Mouse (Mus musculus) heart, embryonic 15.5 days (tissue): ENCODE measurements at regions not wholly inside any gene's neighbourhood (a gene's known extent, or its start where the extent isn't known, plus 50 kb on each side); places are given as distances from the start of the nearest gene placed in this dataset.

ENCODE experiments used
- ATAC-seq: fragments of 200-750 bp; cut with Nextera tagmentation; replicated peaks from 2 replicates; pipeline ENCODE4 v1.8.0; 2017; ENCODE audit warnings: low read depth, moderate TSS enrichment; ENCODE audit not compliant: insufficient number of reproducible peaks, insufficient read depth, low FRiP score
- H3K27ac ChIP-seq: fragments of 300-500 bp; sonication (generic); 2 replicates; pipeline ENCODE4 v1.5.1; 2015; ENCODE audit warnings: mild to moderate bottlenecking, inconsistent platforms
- H3K27me3 ChIP-seq: fragments of 300-500 bp; sonication (generic); 2 replicates; pipeline ENCODE4 v1.6.1; 2015; ENCODE audit warnings: inconsistent platforms
- H3K36me3 ChIP-seq: fragments of 300-500 bp; sonication (generic); 2 replicates; pipeline ENCODE4 v1.6.1; 2015; ENCODE audit warnings: mild to moderate bottlenecking, inconsistent platforms
- H3K4me1 ChIP-seq: fragments of 300-500 bp; sonication (generic); replicated peaks from 2 replicates; pipeline ENCODE4 v1.6.1; 2015; ENCODE audit warnings: inconsistent platforms
- H3K4me2 ChIP-seq: fragments of 300-500 bp; sonication (generic); 2 replicates; pipeline ENCODE4 v1.6.1; 2015; ENCODE audit warnings: inconsistent platforms, mild to moderate bottlenecking, moderate library complexity
- H3K4me3 ChIP-seq: fragments of 300-500 bp; sonication (generic); 2 replicates; pipeline ENCODE4 v1.5.1; 2015; ENCODE audit warnings: mild to moderate bottlenecking, inconsistent platforms
- H3K9ac ChIP-seq: fragments of 300-500 bp; sonication (generic); 2 replicates; pipeline ENCODE4 v1.6.1; 2015; ENCODE audit warnings: mild to moderate bottlenecking, inconsistent platforms
- H3K9me3 ChIP-seq: fragments of 300-500 bp; sonication (generic); replicated peaks from 2 replicates; pipeline ENCODE4 v1.6.1; 2016; ENCODE audit warnings: inconsistent platforms
- WGBS: fragments of 180-500 bp; shearing (Covaris S2); methylation state at CpG from one replicate; pipeline ENCODE4 v1.1.7; 2015; ENCODE audit warnings: mixed read lengths; 5-methylcytosine and 5-hydroxymethylcytosine counted together

- no peak overlapping the region for H3K27ac ChIP-seq
- no peak overlapping the region for H3K4me3 ChIP-seq
- 65% methylated on average over 4 of the region's 4 CpGs for WGBS
- H3K9me3 ChIP-seq = no peaks in the 10 kb centered on the region
- no peak overlapping the region for H3K4me2 ChIP-seq
- no peaks in the 10 kb centered on the region for H3K36me3 ChIP-seq
- H3K27me3 ChIP-seq = no peaks in the 10 kb centered on the region
- no peak overlapping the region for H3K9ac ChIP-seq
- no peak for ATAC-seq
- no peaks in the 10 kb centered on the region for H3K4me1 ChIP-seq
Measured at GRCm38 (mm10) chr8:30289169-30289568, 2841.7 kb downstream of the Poteg start.

GRCm38 (mm10) chr8:30331201-30331600 lies 2883.7 kb downstream of the Poteg start:
- Histone ChIP-seq H3K27me3 (no peaks in the 10 kb centered on the region), H3K4me1 (no peaks in the 10 kb centered on the region), H3K36me3 (no peaks in the 10 kb centered on the region), H3K4me3 (no peak overlapping the region), H3K4me2 (no peak overlapping the region), H3K9me3 (no peaks in the 10 kb centered on the region), H3K9ac (no peak overlapping the region), H3K27ac (no peak overlapping the region)
- no peak for ATAC-seq

- Histone ChIP-seq H3K4me3 (no peak overlapping the region), H3K4me2 (no peak overlapping the region), H3K4me1 (no peaks in the 10 kb centered on the region), H3K9ac (no peak overlapping the region), H3K36me3 (no peaks in the 10 kb centered on the region), H3K9me3 (no peaks in the 10 kb centered on the region), H3K27me3 (no peaks in the 10 kb centered on the region), H3K27ac (no peak overlapping the region)
- no peak for ATAC-seq
- 79% methylated on average over 3 of the region's 3 CpGs for WGBS
Measured at GRCm38 (mm10) chr8:30333352-30333751, 2885.9 kb downstream of the Poteg start.

GRCm38 (mm10) chr8:30359464-30359863 lies 2912.0 kb downstream of the Poteg start:
- H3K9ac ChIP-seq = no peak overlapping the region
- no peak for ATAC-seq
- no peaks in the 10 kb centered on the region for H3K27me3 ChIP-seq
- H3K9me3 ChIP-seq = no peaks in the 10 kb centered on the region
- no peak overlapping the region for H3K4me2 ChIP-seq
- 68% methylated on average over 1 of the region's 1 CpGs for WGBS
- H3K4me3 ChIP-seq = no peak overlapping the region
- H3K4me1 ChIP-seq = no peaks in the 10 kb centered on the region
- no peaks in the 10 kb centered on the region for H3K36me3 ChIP-seq
- H3K27ac ChIP-seq = no peak overlapping the region

GRCm38 (mm10) chr8:30365721-30366120 lies 2918.3 kb downstream of the Poteg start:
- no peaks in the 10 kb centered on the region for H3K9me3 ChIP-seq
- H3K27ac ChIP-seq = no peak overlapping the region
- H3K4me1 ChIP-seq = no peaks in the 10 kb centered on the region
- H3K27me3 ChIP-seq = no peaks in the 10 kb centered on the region
- WGBS = 66% methylated on average over 2 of the region's 2 CpGs
- H3K36me3 ChIP-seq = no peaks in the 10 kb centered on the region
- no peak overlapping the region for H3K4me2 ChIP-seq
- ATAC-seq = no peak
- H3K9ac ChIP-seq = no peak overlapping the region
- H3K4me3 ChIP-seq = no peak overlapping the region

- no peaks in the 10 kb centered on the region for H3K27me3 ChIP-seq
- no peaks in the 10 kb centered on the region for H3K9me3 ChIP-seq
- H3K4me3 ChIP-seq = no peak overlapping the region
- ATAC-seq = no peak
- H3K4me1 ChIP-seq = no peaks in the 10 kb centered on the region
- WGBS = 66% methylated on average over 2 of the region's 2 CpGs
- no peaks in the 10 kb centered on the region for H3K36me3 ChIP-seq
- no peak overlapping the region for H3K9ac ChIP-seq
- H3K27ac ChIP-seq = no peak overlapping the region
- no peak overlapping the region for H3K4me2 ChIP-seq
Measured at GRCm38 (mm10) chr8:30391936-30392335, 2944.5 kb downstream of the Poteg start.

- no peak for ATAC-seq
- H3K4me3 ChIP-seq = no peak overlapping the region
Measured at GRCm38 (mm10) chr8:30439423-30439822, 2989.1 kb upstream of the 5930422O12Rik start.

GRCm38 (mm10) chr8:30441821-30442220 lies 2986.7 kb upstream of the 5930422O12Rik start:
- 84% methylated on average over 1 of the region's 1 CpGs for WGBS

More at GRCm38 (mm10) chr8:30439423-30439822, 2989.1 kb upstream of the 5930422O12Rik start:
- Histone ChIP-seq H3K4me1 (no peaks in the 10 kb centered on the region), H3K4me2 (no peak overlapping the region), H3K9me3 (no peaks in the 10 kb centered on the region), H3K9ac (no peak overlapping the region), H3K27ac (no peak overlapping the region), H3K27me3 (no peaks in the 10 kb centered on the region), H3K36me3 (no peaks in the 10 kb centered on the region)
- 65% methylated on average over 2 of the region's 2 CpGs for WGBS

GRCm38 (mm10) chr8:30443874-30444273 lies 2984.6 kb upstream of the 5930422O12Rik start:
- ATAC-seq = no peak
- Histone ChIP-seq H3K9ac (no peak overlapping the region), H3K4me1 (no peaks in the 10 kb centered on the region), H3K4me2 (no peak overlapping the region), H3K27ac (no peak overlapping the region), H3K9me3 (no peaks in the 10 kb centered on the region), H3K36me3 (no peaks in the 10 kb centered on the region), H3K4me3 (no peak overlapping the region), H3K27me3 (no peaks in the 10 kb centered on the region)
- WGBS = 66% methylated on average over 2 of the region's 2 CpGs

More at GRCm38 (mm10) chr8:30441821-30442220, 2986.7 kb upstream of the 5930422O12Rik start:
- no peaks in the 10 kb centered on the region for H3K9me3 ChIP-seq
- H3K4me3 ChIP-seq = no peak overlapping the region
- no peaks in the 10 kb centered on the region for H3K4me1 ChIP-seq
- H3K36me3 ChIP-seq = no peaks in the 10 kb centered on the region
- H3K9ac ChIP-seq = no peak overlapping the region
- ATAC-seq = no peak
- no peak overlapping the region for H3K4me2 ChIP-seq
- no peak overlapping the region for H3K27ac ChIP-seq
- no peaks in the 10 kb centered on the region for H3K27me3 ChIP-seq

GRCm38 (mm10) chr8:30444274-30444673 lies 2984.2 kb upstream of the 5930422O12Rik start:
- no peak overlapping the region for H3K27ac ChIP-seq
- 49% methylated on average over 4 of the region's 4 CpGs for WGBS
- no peak for ATAC-seq
- H3K27me3 ChIP-seq = no peaks in the 10 kb centered on the region
- H3K4me3 ChIP-seq = no peak overlapping the region
- no peak overlapping the region for H3K4me2 ChIP-seq
- H3K36me3 ChIP-seq = no peaks in the 10 kb centered on the region
- H3K9me3 ChIP-seq = no peaks in the 10 kb centered on the region
- H3K4me1 ChIP-seq = no peaks in the 10 kb centered on the region
- no peak overlapping the region for H3K9ac ChIP-seq

- H3K9ac ChIP-seq = no peak overlapping the region
- no peaks in the 10 kb centered on the region for H3K36me3 ChIP-seq
- H3K27me3 ChIP-seq = no peaks in the 10 kb centered on the region
- ATAC-seq = no peak
- H3K4me2 ChIP-seq = no peak overlapping the region
- H3K9me3 ChIP-seq = no peaks in the 10 kb centered on the region
- no peak overlapping the region for H3K27ac ChIP-seq
- 44% methylated on average over 4 of the region's 4 CpGs for WGBS
- H3K4me1 ChIP-seq = no peaks in the 10 kb centered on the region
- no peak overlapping the region for H3K4me3 ChIP-seq
Measured at GRCm38 (mm10) chr8:30458136-30458535, 2970.4 kb upstream of the 5930422O12Rik start.

GRCm38 (mm10) chr8:30482956-30483355 lies 2945.6 kb upstream of the 5930422O12Rik start:
- Histone ChIP-seq H3K27me3 (no peaks in the 10 kb centered on the region), H3K36me3 (no peaks in the 10 kb centered on the region), H3K9ac (no peak overlapping the region), H3K9me3 (no peaks in the 10 kb centered on the region), H3K4me2 (no peak overlapping the region), H3K27ac (no peak overlapping the region), H3K4me1 (no peaks in the 10 kb centered on the region), H3K4me3 (no peak overlapping the region)
- ATAC-seq = no peak
- WGBS = 77% methylated on average over 3 of the region's 3 CpGs
